Mouse (Mus musculus) bone marrow macrophage, adult 2 months (primary cell): ENCODE data around the gene Olfr644.

Source experiments
- CTCF ChIP-seq: IDR thresholded peaks from 2 replicates; pipeline ENCODE4 v1.5.1; 2012; ENCODE audit warnings: low read depth, mild to moderate bottlenecking, low read length, moderate library complexity
- POLR2A ChIP-seq: IDR thresholded peaks from 2 replicates; pipeline ENCODE4 v1.6.1; 2012; ENCODE audit warnings: mild to moderate bottlenecking, low read depth, low read length, borderline replicate concordance

DNA sequence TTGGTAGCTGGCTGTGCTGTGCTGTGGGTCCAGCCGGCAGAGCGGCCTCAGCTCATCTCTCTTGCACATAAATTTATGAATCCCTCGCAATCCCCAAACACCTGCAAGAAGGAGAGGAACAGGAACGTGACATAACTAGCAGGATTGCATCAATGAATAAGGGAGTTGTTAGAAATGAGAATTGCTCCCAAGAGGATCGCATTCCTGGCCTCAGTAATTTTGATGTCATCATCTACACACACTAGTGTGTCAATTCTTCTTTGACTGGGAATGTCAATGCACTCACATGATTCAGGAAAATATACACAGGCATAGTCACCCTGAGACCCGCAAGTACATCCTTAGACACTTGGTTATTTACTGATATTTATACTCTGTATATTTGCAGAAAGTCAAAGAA is 46.2 kb downstream of the Olfr644 start, which contains the start of gene Olfr640:
- TF ChIP-seq CTCF: no peak
- TF ChIP-seq POLR2A: no peak
